Mouse (Mus musculus) heart, postnatal 36 days (tissue): Measurements from ENCODE around the gene Cgnl1. TPM values are rescaled to one million over a fixed set of nuclear protein-coding genes. Genes with fewer than 3 reads are reported as not detected.

Experiments
- DNase-seq, 2 experiments: peaks; one replicate each; pipeline ENCODE4 v3.0.0; 2021 to 2022
- intact Hi-C: fragments of 180-260 bp; cut with DNase I; formaldehyde crosslinking; loops from one replicate; pipeline ENCODE4 v1.15.1; 2025
- total RNA-seq, 2 experiments: library from RNA; stranded (reverse); gene quantifications; 2 replicates each; pipeline ENCODE4 v1.2.3; 2021

The Cgnl1 gene
- total RNA-seq, 2 experiments from 2014 or later: 31.9 to 38.4 TPM

GRCm38 (mm10) chr9:71676988-71677688, 94.3 kb downstream of the Cgnl1 start:
- intact Hi-C loops: no loop called here
- no peak for DNase-seq

- DNase-seq: no peak
- intact Hi-C loops: no loop called here
Observed at GRCm38 (mm10) chr9:71675799-71676414, 95.5 kb downstream of the Cgnl1 start.

GRCm38 (mm10) chr9:71675216-71675615, 96.2 kb downstream of the Cgnl1 start:
- no peak for DNase-seq
- intact Hi-C loops: no loop called here

- intact Hi-C loops: no loop called here
- no peak for DNase-seq
Observed at GRCm38 (mm10) chr9:71674476-71674875, 96.9 kb downstream of the Cgnl1 start.

- intact Hi-C loops: no loop called here
- DNase-seq: no peak
Observed at GRCm38 (mm10) chr9:71672495-71672894, 98.9 kb downstream of the Cgnl1 start.

GRCm38 (mm10) chr9:71670677-71671076, 100.7 kb downstream of the Cgnl1 start:
- no peak for DNase-seq
- intact Hi-C loops: no loop called here

- intact Hi-C loops: loop anchor here (1.0 kb wide), 1 partner anchor 23 kb away; no protein-coding TSS in a partner anchor
- DNase-seq: peak in 1 of 2 experiments; percentile 44
Observed at GRCm38 (mm10) chr9:71667616-71668015, 103.8 kb downstream of the Cgnl1 start.

GRCm38 (mm10) chr9:71666432-71666831, 105.0 kb downstream of the Cgnl1 start:
- DNase-seq: peak in 1 of 2 experiments; percentile 33
- intact Hi-C loops: no loop called here

- no peak for DNase-seq
- intact Hi-C loops: no loop called here
Observed at GRCm38 (mm10) chr9:71665493-71665892, 105.9 kb downstream of the Cgnl1 start.

GRCm38 (mm10) chr9:71664855-71665254, 106.5 kb downstream of the Cgnl1 start:
- intact Hi-C loops: no loop called here
- DNase-seq: no peak

GRCm38 (mm10) chr9:71663421-71664217, 107.8 kb downstream of the Cgnl1 start:
- DNase-seq: no peak
- intact Hi-C loops: no loop called here

- intact Hi-C loops: no loop called here
- DNase-seq: peak in 1 of 2 experiments; percentile 19
Observed at GRCm38 (mm10) chr9:71660540-71660939, 110.9 kb downstream of the Cgnl1 start.

GRCm38 (mm10) chr9:71659681-71660080, 111.7 kb downstream of the Cgnl1 start:
- intact Hi-C loops: loop anchor here (10.0 kb wide), 1 partner anchor 45 kb away; no protein-coding TSS in a partner anchor
- no peak for DNase-seq

- intact Hi-C loops: loop anchor here (10.0 kb wide), 1 partner anchor 48 kb away; no protein-coding TSS in a partner anchor
Observed at GRCm38 (mm10) chr9:71657199-71657598, 114.2 kb downstream of the Cgnl1 start.

GRCm38 (mm10) chr9:71654861-71655260, 116.5 kb downstream of the Cgnl1 start:
- DNase-seq: no peak
- intact Hi-C loops: loop anchor here (10.0 kb wide), 1 partner anchor 50 kb away; no protein-coding TSS in a partner anchor

More at GRCm38 (mm10) chr9:71657199-71657598, 114.2 kb downstream of the Cgnl1 start:
- DNase-seq: no peak

- intact Hi-C loops: loop anchor here (1.0 to 10.0 kb wide), 4 partner anchors 125 to 761 kb away; partner anchors contain the start of gene Cgnl1
- peak; percentile 81 to 82 for DNase-seq
Observed at GRCm38 (mm10) chr9:71646115-71646514, 125.3 kb downstream of the Cgnl1 start.

GRCm38 (mm10) chr9:71643611-71644010, 127.8 kb downstream of the Cgnl1 start:
- intact Hi-C loops: loop anchor here (10.0 kb wide), 1 partner anchor 551 kb away; no protein-coding TSS in a partner anchor
- no peak for DNase-seq

GRCm38 (mm10) chr9:71642270-71642669, 129.1 kb downstream of the Cgnl1 start:
- intact Hi-C loops: loop anchor here (10.0 kb wide), 1 partner anchor 553 kb away; no protein-coding TSS in a partner anchor
- no peak for DNase-seq

GRCm38 (mm10) chr9:71640361-71640927, 131.0 kb downstream of the Cgnl1 start:
- intact Hi-C loops: loop anchor here (10.0 kb wide), 1 partner anchor 554 kb away; no protein-coding TSS in a partner anchor
- DNase-seq: no peak

- DNase-seq: no peak
- intact Hi-C loops: no loop called here
Observed at GRCm38 (mm10) chr9:71638198-71638597, 133.2 kb downstream of the Cgnl1 start.
